Mouse (Mus musculus) stomach, embryonic 15.5 days (tissue): ENCODE data around the gene Efna4. TPM values are rescaled to one million over a fixed set of nuclear protein-coding genes. Genes with fewer than 3 reads are reported as not detected.

ENCODE experiments used
- ATAC-seq: fragments of 200-750 bp; cut with Nextera tagmentation; 2 replicates; pipeline ENCODE4 v1.8.0; 2017; ENCODE audit warnings: low read depth, moderate number of reproducible peaks, moderate TSS enrichment; ENCODE audit not compliant: insufficient read depth, low FRiP score
- H3K27ac ChIP-seq: fragments of 300-500 bp; sonication (generic); 2 replicates; pipeline ENCODE4 v1.5.1; 2015; ENCODE audit warnings: mild to moderate bottlenecking, inconsistent platforms
- H3K27me3 ChIP-seq: fragments of 300-500 bp; sonication (generic); replicated peaks from 2 replicates; pipeline ENCODE4 v1.6.1; 2015; ENCODE audit warnings: inconsistent platforms
- H3K36me3 ChIP-seq: fragments of 300-500 bp; sonication (generic); 2 replicates; pipeline ENCODE4 v1.6.1; 2015; ENCODE audit warnings: inconsistent platforms
- H3K4me1 ChIP-seq: fragments of 300-500 bp; sonication (generic); 2 replicates; pipeline ENCODE4 v1.6.1; 2015; ENCODE audit warnings: inconsistent platforms
- H3K4me2 ChIP-seq: fragments of 300-500 bp; sonication (generic); 2 replicates; pipeline ENCODE4 v1.6.1; 2015; ENCODE audit warnings: mild to moderate bottlenecking, inconsistent platforms
- H3K4me3 ChIP-seq: fragments of 300-500 bp; sonication (generic); replicated peaks from 2 replicates; pipeline ENCODE4 v1.5.1; 2015; ENCODE audit warnings: inconsistent platforms
- H3K9ac ChIP-seq: fragments of 300-500 bp; sonication (generic); 2 replicates; pipeline ENCODE4 v1.6.1; 2015; ENCODE audit warnings: inconsistent platforms
- H3K9me3 ChIP-seq: fragments of 300-500 bp; sonication (generic); 2 replicates; pipeline ENCODE4 v1.6.1; 2016; ENCODE audit warnings: inconsistent platforms
- WGBS: fragments of 180-500 bp; shearing (Covaris S2); methylation state at CpG from one replicate; pipeline ENCODE4 v1.1.7; 2015; 5-methylcytosine and 5-hydroxymethylcytosine counted together
- polyA plus RNA-seq: library from polyadenylated mRNA; unstranded; fragments of >200 nt; fragmentation: Nextera tagmentation; extraction: Ambion mirVana; gene quantifications from 2 replicates; pipeline ENCODE4 v1.2.1, GENCODE M21; 2015

The Efna4 gene
- polyA plus RNA-seq, 1 experiment from 2014 or later: 17.9 TPM

DNA sequence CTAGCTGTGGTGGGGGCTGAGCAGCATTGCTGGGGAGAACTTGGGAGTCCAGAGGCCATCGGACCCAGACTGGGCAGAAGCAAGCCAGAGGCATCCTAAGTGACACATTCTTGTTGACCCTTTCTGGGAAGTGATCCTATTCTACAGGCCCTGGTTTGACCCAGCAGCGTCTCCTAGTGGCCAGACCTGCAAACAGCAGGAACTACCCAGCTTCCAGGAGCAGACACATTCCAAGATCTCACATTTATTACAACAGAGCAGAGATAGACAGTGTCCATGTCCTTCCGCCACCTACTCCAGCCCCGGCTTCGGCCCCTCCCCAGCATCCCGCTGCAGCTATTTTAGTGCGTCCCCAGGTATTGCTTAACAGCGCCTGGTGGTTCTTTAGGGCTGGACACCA lies 1.6 kb upstream of the Efna4 start:
- Histone ChIP-seq H3K4me2 (no peak overlapping the region), H3K9ac (no peak overlapping the region), H3K4me1 (peaks cover 39% of the 10 kb centered on the region), H3K27me3 (no peaks in the 10 kb centered on the region), H3K9me3 (no peaks in the 10 kb centered on the region), H3K36me3 (0 out of 2 replicates have a peak, but pooled peaks cover 13% of the 10 kb centered on the region), H3K27ac (0 out of 2 replicates have a peak overlapping the region, but pooled peaks have one; percentile 86), H3K4me3 (no peak overlapping the region)
- WGBS: 22% methylated on average over 8 of the region's 8 CpGs
- ATAC-seq: no peak

DNA sequence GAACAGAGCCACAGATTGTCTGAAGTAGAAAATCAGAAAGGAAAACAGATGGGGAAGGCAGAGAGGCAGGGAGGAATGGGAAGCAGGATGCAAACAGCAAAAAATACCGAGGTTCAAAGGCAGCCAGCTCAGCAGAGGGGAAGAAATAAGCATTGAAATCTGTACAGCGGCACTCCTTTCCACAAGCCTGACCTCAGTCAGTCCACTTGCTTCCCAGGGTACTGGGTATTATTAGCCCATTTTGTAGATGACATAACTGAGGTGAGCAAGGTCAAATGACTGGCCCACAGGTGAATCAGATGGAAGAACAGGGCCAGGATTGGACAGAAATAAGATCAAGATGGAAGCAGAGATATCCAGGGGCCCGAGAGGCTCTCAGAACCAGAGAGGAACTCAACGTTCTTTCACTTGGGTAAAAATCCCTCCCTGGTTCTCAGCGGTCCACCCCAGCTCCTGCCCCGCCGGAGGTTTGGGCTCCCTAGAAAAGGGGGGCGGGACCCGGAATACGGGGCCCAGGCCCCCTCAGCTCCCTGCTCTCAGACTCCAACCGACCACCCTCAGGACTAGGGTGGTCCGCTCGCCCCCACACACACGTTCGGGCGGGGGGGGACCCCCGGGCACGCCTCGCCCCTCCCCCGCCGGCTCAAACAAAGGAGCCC lies 637 bp downstream of the Efna4 start:
- peak overlapping the region; percentile 82 for H3K4me2 ChIP-seq
- H3K36me3 ChIP-seq: peaks cover 16% of the 10 kb centered on the region; the same call in 1 of the 2 replicates
- 0 out of 2 replicates have a peak, but pooled peaks have one; percentile 1 for ATAC-seq
- no peaks in the 10 kb centered on the region for H3K27me3 ChIP-seq
- H3K9ac ChIP-seq: peak overlapping the region; percentile 65
- WGBS: under 1% methylated on average over 21 of the region's 21 CpGs
- peak overlapping the region; percentile 79 for H3K4me3 ChIP-seq
- H3K4me1 ChIP-seq: peaks cover 50% of the 10 kb centered on the region
- peak overlapping the region; percentile 86 for H3K27ac ChIP-seq
- H3K9me3 ChIP-seq: no peaks in the 10 kb centered on the region

DNA sequence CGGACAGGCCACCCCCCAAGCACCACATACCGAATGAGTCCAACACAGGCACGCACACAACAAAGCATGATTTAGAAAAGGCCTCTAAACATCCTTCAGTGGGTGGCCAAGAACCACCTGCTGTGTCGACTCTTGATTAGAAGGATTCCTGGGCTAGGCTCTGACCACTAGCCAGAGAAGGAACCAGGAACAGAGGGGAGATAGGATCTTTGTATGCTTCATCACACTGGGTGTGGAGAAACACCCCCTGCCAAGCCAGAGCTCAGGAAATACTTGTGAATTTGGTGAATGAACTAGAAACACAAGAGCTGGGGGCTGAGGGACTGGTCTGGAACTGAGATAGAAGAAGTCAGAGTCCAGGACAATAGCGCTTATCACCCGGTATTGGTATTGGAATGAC lies 1.3 kb downstream of the Efna4 start:
- 16% methylated on average over 6 of the region's 6 CpGs for WGBS
- Histone ChIP-seq H3K4me1 (peaks cover 56% of the 10 kb centered on the region), H3K36me3 (peaks cover 16% of the 10 kb centered on the region; the same call in 1 of the 2 replicates), H3K27me3 (no peaks in the 10 kb centered on the region), H3K9me3 (no peaks in the 10 kb centered on the region), H3K4me3 (peak overlapping the region; percentile 79), H3K27ac (no peak overlapping the region), H3K4me2 (peak overlapping the region; percentile 82), H3K9ac (peak overlapping the region; percentile 65; the same call in 1 of the 2 replicates)
- ATAC-seq: no peak

DNA sequence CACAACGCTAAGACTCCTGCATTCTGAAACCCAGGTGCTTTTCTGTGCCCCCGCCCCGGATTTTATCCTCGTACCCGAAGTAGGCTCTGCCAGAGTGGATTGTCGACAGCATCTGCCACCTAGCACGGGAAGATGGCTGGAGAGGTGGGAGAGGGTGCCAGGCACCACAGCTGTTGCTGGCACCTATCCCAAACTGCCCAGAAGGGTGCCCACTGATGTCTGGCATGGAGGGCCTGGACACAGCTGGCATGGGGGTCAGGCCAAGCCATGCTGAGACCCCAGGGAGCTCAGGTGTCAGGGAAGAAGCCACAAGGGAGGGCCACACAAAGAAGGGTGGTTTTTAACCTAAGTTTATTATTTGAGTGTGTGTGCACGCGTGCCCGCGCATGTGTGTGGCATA lies 4.8 kb downstream of the Efna4 start:
- Histone ChIP-seq H3K27ac (no peak overlapping the region), H3K4me1 (peaks cover 42% of the 10 kb centered on the region), H3K9me3 (no peaks in the 10 kb centered on the region), H3K36me3 (peaks cover 16% of the 10 kb centered on the region; the same call in 1 of the 2 replicates), H3K27me3 (no peaks in the 10 kb centered on the region), H3K4me2 (no peak overlapping the region), H3K4me3 (no peak overlapping the region), H3K9ac (no peak overlapping the region)
- ATAC-seq: no peak
- WGBS: 63% methylated on average over 11 of the region's 11 CpGs

DNA sequence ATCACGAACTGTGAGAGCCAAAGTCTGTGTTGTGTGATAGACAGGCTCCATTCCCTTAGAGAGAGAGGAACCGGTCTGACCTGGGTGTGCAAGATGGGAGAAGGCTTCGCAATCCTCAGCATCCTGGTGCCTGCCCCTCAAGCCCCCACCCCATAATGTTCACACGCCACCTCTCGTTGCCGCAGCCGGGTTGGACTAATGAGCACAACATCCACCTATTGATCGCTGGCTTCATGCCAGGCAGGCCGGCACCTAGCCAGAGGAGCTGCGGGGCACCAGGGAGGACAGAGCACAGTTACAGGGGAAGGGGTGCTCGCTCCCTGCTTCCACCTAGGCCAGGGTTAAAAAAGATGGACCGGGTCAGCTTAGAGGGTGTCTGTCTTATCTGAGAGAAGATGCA lies 5.4 kb downstream of the Efna4 start:
- no peaks in the 10 kb centered on the region for H3K9me3 ChIP-seq
- H3K4me1 ChIP-seq: peaks cover 41% of the 10 kb centered on the region
- H3K9ac ChIP-seq: no peak overlapping the region
- peaks cover 16% of the 10 kb centered on the region; the same call in 1 of the 2 replicates for H3K36me3 ChIP-seq
- no peaks in the 10 kb centered on the region for H3K27me3 ChIP-seq
- H3K4me3 ChIP-seq: no peak overlapping the region
- H3K27ac ChIP-seq: no peak overlapping the region
- H3K4me2 ChIP-seq: no peak overlapping the region
- WGBS: 49% methylated on average over 12 of the region's 12 CpGs
- ATAC-seq: 0 out of 2 replicates have a peak, but pooled peaks have one; percentile 8

DNA sequence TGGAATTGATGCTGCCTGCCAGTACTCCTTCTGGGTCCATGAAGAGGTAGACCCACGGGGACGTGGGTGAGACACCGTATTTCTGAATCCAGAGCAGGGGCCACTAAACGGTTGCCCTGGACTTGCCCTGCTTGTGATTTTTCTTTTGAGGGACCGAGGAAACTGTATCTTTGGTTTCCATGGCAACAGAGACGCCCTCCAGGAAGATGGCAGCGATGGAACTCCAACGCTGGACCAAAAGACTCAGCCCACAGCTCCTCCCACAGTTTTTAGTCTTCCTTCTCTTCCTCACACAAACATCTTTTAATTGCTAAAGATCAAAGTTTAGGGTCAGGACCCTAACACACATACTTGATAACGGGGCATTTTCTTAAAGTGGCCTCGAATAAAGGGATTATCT lies 5.8 kb downstream of the Efna4 start:
- WGBS: 54% methylated on average over 10 of the region's 10 CpGs
- Histone ChIP-seq H3K9me3 (no peaks in the 10 kb centered on the region), H3K4me1 (peaks cover 41% of the 10 kb centered on the region), H3K9ac (no peak overlapping the region), H3K36me3 (peaks cover 16% of the 10 kb centered on the region; the same call in 1 of the 2 replicates), H3K27ac (no peak overlapping the region), H3K4me3 (no peak overlapping the region), H3K27me3 (no peaks in the 10 kb centered on the region), H3K4me2 (no peak overlapping the region)
- ATAC-seq: no peak

DNA sequence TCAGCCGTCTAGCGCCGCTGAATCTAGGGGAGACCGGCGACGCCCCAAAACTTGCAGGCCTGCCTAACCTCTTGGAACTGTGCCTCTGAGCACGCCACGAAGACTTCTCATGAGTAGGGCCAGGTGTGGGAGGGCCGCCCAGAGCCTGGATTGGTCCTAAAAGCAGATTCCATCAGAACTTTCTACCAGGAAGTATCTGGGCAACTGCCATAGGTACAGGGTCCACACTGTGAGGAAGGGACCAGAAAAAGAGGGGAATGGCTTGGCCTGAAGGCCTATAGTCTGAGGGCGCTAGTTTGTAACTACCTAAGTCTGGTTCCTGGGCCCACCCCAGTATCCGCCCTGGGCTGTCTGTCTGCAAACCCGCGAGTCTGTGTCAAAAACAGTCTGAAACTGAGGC lies 6.3 kb downstream of the Efna4 start:
- peaks cover 37% of the 10 kb centered on the region for H3K4me1 ChIP-seq

DNA sequence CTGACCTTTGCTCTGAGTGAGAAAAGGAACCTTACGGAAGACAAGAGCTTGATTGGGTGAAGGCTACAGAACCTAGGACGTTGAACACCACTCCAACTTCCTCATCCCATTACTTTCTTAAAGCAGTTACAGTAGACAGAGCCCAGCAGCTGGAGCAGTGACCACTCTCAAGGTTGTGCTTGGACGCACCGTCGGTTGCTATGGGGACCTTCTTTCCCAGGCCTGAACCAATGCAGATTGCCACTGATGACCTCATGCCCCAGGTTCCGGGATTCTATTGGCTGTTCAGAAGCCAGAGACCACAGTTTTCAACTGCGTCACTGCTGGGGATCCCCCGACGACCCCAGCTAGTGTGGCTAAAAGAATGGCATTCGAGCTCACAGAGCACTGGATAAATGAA lies 6.9 kb downstream of the Efna4 start:
- no peak overlapping the region; the same call in 1 of the 2 replicates for H3K27ac ChIP-seq
- no peak for ATAC-seq
- no peak overlapping the region for H3K4me2 ChIP-seq
- 28% methylated on average over 10 of the region's 10 CpGs for WGBS
- H3K9ac ChIP-seq: no peak overlapping the region
- peaks cover 16% of the 10 kb centered on the region; the same call in 1 of the 2 replicates for H3K36me3 ChIP-seq
- H3K27me3 ChIP-seq: no peaks in the 10 kb centered on the region
- no peaks in the 10 kb centered on the region for H3K9me3 ChIP-seq
- H3K4me1 ChIP-seq: peaks cover 31% of the 10 kb centered on the region
- no peak overlapping the region for H3K4me3 ChIP-seq

More for the DNA sequence above, 6.3 kb downstream of the Efna4 start:
- H3K4me3 ChIP-seq: no peak overlapping the region
- 63% methylated on average over 13 of the region's 13 CpGs for WGBS
- no peak overlapping the region for H3K4me2 ChIP-seq
- ATAC-seq: 0 out of 2 replicates have a peak, but pooled peaks have one; percentile 6
- peak overlapping the region; percentile 28; the same call in 1 of the 2 replicates for H3K27ac ChIP-seq
- H3K9me3 ChIP-seq: no peaks in the 10 kb centered on the region
- no peak overlapping the region for H3K9ac ChIP-seq
- no peaks in the 10 kb centered on the region for H3K27me3 ChIP-seq
- H3K36me3 ChIP-seq: peaks cover 16% of the 10 kb centered on the region; the same call in 1 of the 2 replicates

DNA sequence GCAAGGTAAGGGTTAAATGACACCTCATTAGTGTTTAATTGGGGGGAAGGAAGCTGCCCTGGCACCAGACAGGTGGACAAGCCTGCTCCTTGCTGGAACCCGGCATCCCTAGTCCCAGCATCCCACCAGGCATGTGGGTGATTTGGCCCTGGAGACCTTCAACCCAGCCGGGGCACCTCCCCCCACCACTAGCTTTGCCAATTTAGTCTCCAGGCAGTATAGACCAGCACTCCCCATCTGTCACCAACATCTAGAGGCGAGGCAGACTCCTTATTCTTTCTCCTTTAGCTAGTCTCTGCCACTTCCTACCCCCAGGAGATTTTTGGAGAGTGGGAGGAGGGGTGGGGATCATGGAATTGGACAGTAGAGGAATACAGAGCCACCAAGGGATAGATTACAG lies 7.5 kb downstream of the Efna4 start:
- peaks cover 27% of the 10 kb centered on the region for H3K4me1 ChIP-seq
- H3K4me2 ChIP-seq: no peak overlapping the region
- peaks cover 16% of the 10 kb centered on the region; the same call in 1 of the 2 replicates for H3K36me3 ChIP-seq
- no peaks in the 10 kb centered on the region for H3K27me3 ChIP-seq
- no peaks in the 10 kb centered on the region for H3K9me3 ChIP-seq
- H3K9ac ChIP-seq: no peak overlapping the region
- no peak for ATAC-seq
- WGBS: 59% methylated on average over 3 of the region's 3 CpGs
- no peak overlapping the region for H3K27ac ChIP-seq
- no peak overlapping the region for H3K4me3 ChIP-seq

DNA sequence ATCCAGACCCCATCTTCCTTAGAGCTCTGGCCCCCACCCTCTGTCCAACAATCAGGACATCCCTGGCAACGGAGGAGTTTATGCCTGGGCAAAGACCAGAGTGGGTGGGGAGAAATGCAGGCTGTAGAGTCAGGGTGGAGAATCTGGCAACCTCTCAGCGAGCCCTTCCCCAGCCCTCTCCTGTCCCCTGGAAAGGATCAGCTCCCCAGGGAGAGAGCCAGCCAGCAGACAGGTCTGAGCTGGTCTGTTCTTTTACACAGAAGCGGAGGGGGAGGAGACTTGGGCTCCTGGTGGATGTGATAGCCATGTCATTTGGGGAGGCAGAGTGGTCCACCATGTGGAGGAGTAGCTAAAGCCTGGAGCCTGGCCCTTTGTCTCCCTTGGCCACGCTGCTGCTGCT lies 9.2 kb downstream of the Efna4 start:
- Histone ChIP-seq H3K27me3 (no peaks in the 10 kb centered on the region), H3K4me3 (no peak overlapping the region), H3K9ac (no peak overlapping the region), H3K4me1 (peaks cover 27% of the 10 kb centered on the region), H3K4me2 (no peak overlapping the region), H3K9me3 (no peaks in the 10 kb centered on the region), H3K27ac (no peak overlapping the region), H3K36me3 (peaks cover 4% of the 10 kb centered on the region; the same call in 1 of the 2 replicates)
- 14% methylated on average over 4 of the region's 4 CpGs for WGBS
- ATAC-seq: no peak

DNA sequence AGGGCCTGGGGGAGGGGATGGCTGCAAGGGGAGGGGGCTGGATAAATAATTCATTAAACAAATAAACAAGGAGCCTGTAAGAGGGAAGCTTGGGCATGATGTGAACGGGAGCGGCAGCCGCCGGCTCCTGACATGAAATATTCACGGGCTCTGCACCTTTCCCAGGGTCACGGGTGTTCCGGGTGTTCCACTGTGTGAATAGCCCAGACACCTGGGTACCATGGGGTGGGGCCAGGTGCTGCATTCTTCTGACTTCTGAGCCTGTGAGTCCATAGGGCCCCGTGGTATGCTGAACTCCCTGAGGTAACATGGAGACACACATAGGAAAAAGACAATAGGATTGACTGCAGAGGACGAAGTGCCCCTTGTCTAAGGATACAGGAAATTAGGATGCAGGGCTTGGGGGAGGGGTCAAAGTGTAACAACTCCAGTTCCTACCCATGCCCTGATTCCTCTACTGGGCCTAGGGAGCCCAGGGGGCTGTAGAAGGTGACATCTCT lies 10.4 kb downstream of the Efna4 start:
- no peaks in the 10 kb centered on the region for H3K27me3 ChIP-seq
- no peak for ATAC-seq
- no peaks in the 10 kb centered on the region for H3K9me3 ChIP-seq
- no peaks in the 10 kb centered on the region for H3K36me3 ChIP-seq
- H3K4me3 ChIP-seq: no peak overlapping the region
- no peak overlapping the region for H3K9ac ChIP-seq
- H3K4me1 ChIP-seq: peaks cover 24% of the 10 kb centered on the region
- WGBS: 26% methylated on average over 9 of the region's 9 CpGs
- H3K4me2 ChIP-seq: no peak overlapping the region
- H3K27ac ChIP-seq: no peak overlapping the region

DNA sequence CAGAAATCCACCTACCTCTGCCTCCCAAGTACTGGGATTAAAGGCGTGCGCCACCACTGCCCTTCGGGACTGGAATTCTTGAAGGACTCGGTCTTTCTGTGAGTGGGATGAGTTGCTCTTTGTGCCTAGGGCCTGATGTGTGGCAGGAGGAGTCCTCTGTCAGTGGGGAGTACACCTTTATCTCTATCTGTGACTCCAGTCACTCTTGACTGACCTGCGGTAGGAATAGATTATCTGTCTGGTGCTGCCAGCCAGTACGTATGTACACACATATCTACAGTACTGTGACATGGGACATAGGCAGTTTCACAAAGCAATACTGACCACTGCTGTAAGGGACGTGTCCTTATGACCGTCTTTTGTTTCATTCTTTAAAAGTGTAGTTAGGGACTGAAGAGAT lies 11.9 kb downstream of the Efna4 start:
- 90% methylated on average over 8 of the region's 8 CpGs for WGBS
- peaks cover 26% of the 10 kb centered on the region for H3K4me1 ChIP-seq
- H3K27ac ChIP-seq: no peak overlapping the region
- H3K4me2 ChIP-seq: no peak overlapping the region
- no peaks in the 10 kb centered on the region for H3K9me3 ChIP-seq
- H3K9ac ChIP-seq: no peak overlapping the region
- H3K36me3 ChIP-seq: no peaks in the 10 kb centered on the region
- peaks cover 8% of the 10 kb centered on the region; the same call in 1 of the 2 replicates for H3K27me3 ChIP-seq
- H3K4me3 ChIP-seq: no peak overlapping the region
- no peak for ATAC-seq
